Mouse (Mus musculus): ENCODE data around the gene Prickle2. TPM values are rescaled to one million over a fixed set of nuclear protein-coding genes. Genes with fewer than 3 reads are reported as not detected.

Gene Prickle2
- polyA plus RNA-seq, 2 experiments: 0.15 to 0.20 TPM

DNA sequence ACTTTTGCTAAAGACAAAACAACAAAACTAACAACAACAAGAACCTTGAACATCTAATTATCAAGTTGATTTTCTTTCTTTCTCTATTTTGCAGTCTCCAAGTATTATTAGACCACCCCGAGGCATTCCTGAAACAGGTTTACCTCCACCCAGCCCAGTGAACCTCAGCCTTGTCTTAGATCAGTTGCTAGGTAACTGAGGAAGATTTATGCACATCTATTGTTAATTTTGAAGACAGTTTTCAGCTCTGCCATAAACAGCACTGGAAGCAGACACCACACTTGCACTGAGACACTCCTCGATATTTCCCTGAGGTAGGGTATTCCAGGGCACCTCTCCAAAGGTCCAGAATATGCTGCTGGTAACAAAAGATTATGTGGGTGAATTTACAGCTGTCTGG is 18.4 kb upstream of the Prickle2 start:
- Histone ChIP-seq H3K27me3 (ENCODE audit: control insufficient read depth, insufficient read depth, low read length) (no peaks in the 10 kb centered on the region), H3K4me1 (replicated peaks; ENCODE audit: control insufficient read depth in 2 of 2, insufficient read depth in 2 of 2, low read length in 1 of 2) (peaks cover 0 to 2% of the 10 kb centered on the region in 2 experiments; a peak in 1 of 4 replicates), H3K36me3 (replicated peaks; ENCODE audit: control insufficient read depth, insufficient read depth, low read depth) (no peaks in the 10 kb centered on the region), H3K27ac (no peak overlapping the region), H3K9me3 (ENCODE audit: control insufficient read depth, low read length) (no peaks in the 10 kb centered on the region), H3K9ac (replicated peaks) (no peak overlapping the region), H3K4me3 (ENCODE audit: insufficient read depth in 1 of 2, low read depth in 2 of 2, low read length in 2 of 2) (no peak overlapping the region), H3K4me2 (ENCODE audit: low read depth) (no peak overlapping the region)
- ATAC-seq (ENCODE audit: insufficient read depth): no peak
- WGBS (ENCODE audit: insufficient replicate concordance): 48% methylated on average over 2 of the region's 2 CpGs
- TF ChIP-seq CTCF (IDR thresholded peaks at IDR 0.05; ENCODE audit: low read depth): no peak
- no peak for TF ChIP-seq EP300 (IDR thresholded peaks at IDR 0.05; ENCODE audit: low read depth)
- no peak for DNase-seq (ENCODE audit: low read depth in 3 of 3, low spot score in 3 of 3)

DNA sequence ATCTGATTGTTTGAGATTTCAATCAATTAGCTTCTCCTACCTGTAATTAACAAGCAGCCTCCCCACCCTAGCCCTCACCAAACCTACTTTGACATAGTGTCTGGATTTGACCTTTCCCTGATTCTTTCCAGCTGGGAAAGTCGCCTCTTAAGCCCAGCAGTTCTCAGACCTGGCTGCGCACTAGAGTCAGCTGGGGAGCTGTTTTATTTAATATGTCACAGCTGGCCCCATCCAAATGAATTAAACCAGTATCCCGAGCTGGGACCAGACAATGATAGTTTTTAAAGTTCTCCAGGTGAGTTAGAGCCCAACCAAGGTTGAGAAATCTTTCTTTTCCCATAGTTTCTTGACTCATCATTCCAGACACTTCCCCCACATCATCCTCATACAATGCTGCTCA is 9.9 kb upstream of the Prickle2 start:
- no peaks in the 10 kb centered on the region for H3K9me3 ChIP-seq (ENCODE audit: control insufficient read depth, low read length)
- TF ChIP-seq EP300 (IDR thresholded peaks at IDR 0.05; ENCODE audit: low read depth): no peak
- TF ChIP-seq CTCF (IDR thresholded peaks at IDR 0.05; ENCODE audit: low read depth): no peak
- 47% methylated on average over 3 of the region's 3 CpGs for WGBS (ENCODE audit: insufficient replicate concordance)
- DNase-seq (ENCODE audit: low read depth in 3 of 3, low spot score in 3 of 3): no peak
- H3K4me2 ChIP-seq (ENCODE audit: low read depth): no peak overlapping the region
- no peaks in the 10 kb centered on the region for H3K36me3 ChIP-seq (replicated peaks; ENCODE audit: control insufficient read depth, insufficient read depth, low read depth)
- H3K9ac ChIP-seq (replicated peaks): no peak overlapping the region
- no peak for ATAC-seq (ENCODE audit: insufficient read depth)
- H3K27ac ChIP-seq: no peak overlapping the region
- H3K4me3 ChIP-seq (ENCODE audit: insufficient read depth in 1 of 2, low read depth in 2 of 2, low read length in 2 of 2): no peak overlapping the region
- H3K4me1 ChIP-seq (replicated peaks; ENCODE audit: control insufficient read depth in 2 of 2, insufficient read depth in 2 of 2, low read length in 1 of 2): no peaks in the 10 kb centered on the region
- no peaks in the 10 kb centered on the region for H3K27me3 ChIP-seq (ENCODE audit: control insufficient read depth, insufficient read depth, low read length)

DNA sequence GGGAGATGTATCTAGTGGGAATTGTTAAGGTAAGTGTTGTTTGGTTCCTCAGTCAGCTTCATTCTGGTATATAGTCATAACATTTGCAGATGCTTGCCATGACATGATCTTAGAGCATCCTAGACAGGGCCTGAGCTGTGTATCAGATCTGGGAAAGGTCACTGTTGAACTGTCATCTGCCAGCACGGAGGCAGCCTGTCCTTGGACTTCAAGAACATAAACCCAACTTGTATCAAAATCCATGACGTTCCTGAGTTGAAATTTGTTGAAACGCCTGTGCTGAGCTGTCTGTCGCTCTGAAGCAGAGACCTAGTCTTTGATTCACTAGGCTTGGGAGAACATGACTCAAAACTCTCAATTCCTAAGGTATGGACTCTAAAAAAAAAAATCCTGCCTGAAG is 8.8 kb upstream of the Prickle2 start:
- Histone ChIP-seq H3K9ac (replicated peaks) (no peak overlapping the region), H3K27me3 (ENCODE audit: control insufficient read depth, insufficient read depth, low read length) (no peaks in the 10 kb centered on the region), H3K27ac (no peak overlapping the region), H3K36me3 (replicated peaks; ENCODE audit: control insufficient read depth, insufficient read depth, low read depth) (no peaks in the 10 kb centered on the region), H3K9me3 (ENCODE audit: control insufficient read depth, low read length) (no peaks in the 10 kb centered on the region), H3K4me1 (replicated peaks; ENCODE audit: control insufficient read depth in 2 of 2, insufficient read depth in 2 of 2, low read length in 1 of 2) (no peaks in the 10 kb centered on the region), H3K4me3 (ENCODE audit: insufficient read depth in 1 of 2, low read depth in 2 of 2, low read length in 2 of 2) (no peak overlapping the region), H3K4me2 (ENCODE audit: low read depth) (no peak overlapping the region)
- ATAC-seq (ENCODE audit: insufficient read depth) (no peak), DNase-seq (ENCODE audit: low read depth in 3 of 3, low spot score in 3 of 3) (no peak)
- WGBS (ENCODE audit: insufficient replicate concordance): 54% methylated on average over 4 of the region's 4 CpGs
- TF ChIP-seq EP300 (IDR thresholded peaks at IDR 0.05; ENCODE audit: low read depth): no peak

DNA sequence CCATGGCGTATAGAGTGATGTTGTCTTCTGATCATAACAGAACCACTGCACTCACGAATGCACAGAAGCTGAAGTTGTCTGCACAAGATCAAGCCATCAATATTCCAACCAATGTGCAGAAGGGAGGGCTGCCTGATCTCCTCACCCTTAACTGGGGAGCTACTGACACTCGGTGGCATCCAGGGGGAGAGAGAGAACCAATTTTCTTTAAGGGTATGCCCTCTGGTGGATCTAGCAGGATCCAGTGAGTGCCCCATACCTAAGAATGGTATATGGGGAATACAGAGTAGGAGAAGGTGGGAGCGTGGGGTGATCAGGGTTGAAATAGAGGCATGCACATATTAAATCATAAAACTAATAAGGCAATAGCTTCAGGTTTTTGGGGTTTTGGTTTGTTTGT is 2.2 kb upstream of the Prickle2 start:
- no peak overlapping the region for H3K4me3 ChIP-seq (ENCODE audit: insufficient read depth in 1 of 2, low read depth in 2 of 2, low read length in 2 of 2)
- H3K27ac ChIP-seq: no peak overlapping the region
- DNase-seq (ENCODE audit: low read depth in 3 of 3, low spot score in 3 of 3) (no peak), ATAC-seq (ENCODE audit: insufficient read depth) (no peak)
- no peak overlapping the region for H3K9ac ChIP-seq (replicated peaks)
- no peak for TF ChIP-seq CTCF (IDR thresholded peaks at IDR 0.05; ENCODE audit: low read depth)
- TF ChIP-seq EP300 (IDR thresholded peaks at IDR 0.05; ENCODE audit: low read depth): no peak
- H3K4me1 ChIP-seq (replicated peaks; ENCODE audit: control insufficient read depth in 2 of 2, insufficient read depth in 2 of 2, low read length in 1 of 2): no peaks in the 10 kb centered on the region
- H3K27me3 ChIP-seq (ENCODE audit: control insufficient read depth, insufficient read depth, low read length): peaks cover 13% of the 10 kb centered on the region
- no peaks in the 10 kb centered on the region for H3K9me3 ChIP-seq (ENCODE audit: control insufficient read depth, low read length)
- WGBS (ENCODE audit: insufficient replicate concordance): 48% methylated on average over 4 of the region's 4 CpGs
- no peaks in the 10 kb centered on the region for H3K36me3 ChIP-seq (replicated peaks; ENCODE audit: control insufficient read depth, insufficient read depth, low read depth)
- no peak overlapping the region for H3K4me2 ChIP-seq (ENCODE audit: low read depth)

DNA sequence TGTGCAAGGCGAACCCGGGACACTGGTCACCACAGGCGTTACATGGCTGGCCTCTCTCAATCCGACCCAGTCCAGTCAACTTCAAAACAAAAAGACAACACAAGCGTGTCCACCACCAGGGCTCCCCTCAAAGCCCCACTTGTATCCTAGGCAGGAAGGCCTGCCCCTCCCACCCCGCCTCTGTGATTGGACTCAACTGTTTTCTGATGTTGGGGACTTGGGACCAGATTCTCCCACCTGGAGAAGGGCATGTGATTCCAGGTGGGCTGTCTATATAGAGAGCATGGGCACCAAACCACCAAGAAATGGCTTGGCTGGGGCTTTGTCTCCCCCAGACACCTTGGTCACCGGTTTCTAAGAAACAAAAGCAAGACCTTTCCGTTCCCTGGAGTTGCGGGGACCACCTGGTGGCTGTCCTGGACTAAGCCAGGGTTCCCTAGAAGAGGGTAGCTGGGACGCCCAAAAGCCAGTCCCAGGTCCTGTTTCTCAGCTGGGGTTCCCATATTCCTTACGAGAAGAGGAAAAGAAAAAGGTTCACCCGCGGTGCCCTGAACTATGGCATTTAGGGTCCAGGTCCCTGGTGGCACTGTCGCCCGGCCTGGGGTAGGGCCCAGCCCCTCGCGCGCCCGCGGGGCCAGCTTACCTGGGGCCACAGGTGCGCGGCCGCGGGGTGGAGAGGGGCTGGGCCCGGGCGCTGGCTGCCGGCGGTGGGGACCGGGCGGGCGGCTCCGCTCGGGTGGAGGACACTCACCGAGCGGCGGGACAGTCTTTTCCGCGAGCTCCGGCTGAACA is 406 bp downstream of the Prickle2 start:
- peak overlapping the region; percentile 51 for H3K4me2 ChIP-seq (ENCODE audit: low read depth)
- H3K27me3 ChIP-seq (ENCODE audit: control insufficient read depth, insufficient read depth, low read length): peaks cover 13% of the 10 kb centered on the region
- no peaks in the 10 kb centered on the region for H3K4me1 ChIP-seq (replicated peaks; ENCODE audit: control insufficient read depth in 2 of 2, insufficient read depth in 2 of 2, low read length in 1 of 2)
- ATAC-seq (ENCODE audit: insufficient read depth) (no peak), DNase-seq (ENCODE audit: low read depth in 3 of 3, low spot score in 3 of 3) (no peak)
- 4% methylated on average over 39 of the region's 39 CpGs for WGBS (ENCODE audit: insufficient replicate concordance)
- no peaks in the 10 kb centered on the region for H3K9me3 ChIP-seq (ENCODE audit: control insufficient read depth, low read length)
- no peak overlapping the region for H3K27ac ChIP-seq
- H3K36me3 ChIP-seq (replicated peaks; ENCODE audit: control insufficient read depth, insufficient read depth, low read depth): no peaks in the 10 kb centered on the region
- H3K4me3 ChIP-seq (ENCODE audit: insufficient read depth in 1 of 2, low read depth in 2 of 2, low read length in 2 of 2): peak overlapping the region; percentile 4 to 36
- TF ChIP-seq CTCF (IDR thresholded peaks at IDR 0.05; ENCODE audit: low read depth): no peak
- no peak for TF ChIP-seq EP300 (IDR thresholded peaks at IDR 0.05; ENCODE audit: low read depth)
- no peak overlapping the region for H3K9ac ChIP-seq (replicated peaks)
